Mouse (Mus musculus): ENCODE measurements around the gene Sh2d1a.

The Sh2d1a gene

GRCm38 (mm10) chrX:42502291-42503043, at the start of gene Sh2d1a:
TSS of gene Sh2d1a (plus strand) at chrX:42502453.
- DNase-seq (ENCODE audit: low spot score in 2 of 2) = no peak

GRCm38 (mm10) chrX:42453001-42453400, 49.3 kb upstream of the Sh2d1a start:
- DNase-seq (ENCODE audit: low spot score in 2 of 2) = no peak

GRCm38 (mm10) chrX:42454533-42454932, 47.7 kb upstream of the Sh2d1a start:
- DNase-seq (ENCODE audit: low spot score in 2 of 2) = no peak

DNA sequence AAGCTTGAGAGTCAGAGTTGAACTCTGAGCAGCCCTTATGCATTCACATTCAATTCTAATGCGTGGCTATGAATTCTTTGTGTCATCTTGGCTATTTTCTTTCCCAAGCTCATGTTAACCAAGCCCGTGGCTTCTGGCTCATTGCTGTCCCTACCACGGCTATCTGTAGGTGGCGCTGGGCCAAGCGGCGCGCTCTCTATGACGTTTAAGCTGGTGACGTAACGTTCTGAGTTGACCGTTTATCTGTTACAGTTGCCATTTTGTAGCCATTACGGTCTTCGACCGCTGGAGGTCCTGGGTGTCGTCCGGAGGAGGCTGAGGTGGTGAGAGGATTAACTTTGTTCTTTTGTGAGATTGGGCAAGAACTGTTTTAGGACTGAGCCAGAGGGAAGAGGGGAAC, 12.8 kb upstream of the Sh2d1a start, which contains the start of gene Tex13c2:
Tex13c2 (plus strand) TSS at position 246 of the 400 bp plus-strand sequence.
- DNase-seq (ENCODE audit: low spot score in 2 of 2) = no peak

DNA sequence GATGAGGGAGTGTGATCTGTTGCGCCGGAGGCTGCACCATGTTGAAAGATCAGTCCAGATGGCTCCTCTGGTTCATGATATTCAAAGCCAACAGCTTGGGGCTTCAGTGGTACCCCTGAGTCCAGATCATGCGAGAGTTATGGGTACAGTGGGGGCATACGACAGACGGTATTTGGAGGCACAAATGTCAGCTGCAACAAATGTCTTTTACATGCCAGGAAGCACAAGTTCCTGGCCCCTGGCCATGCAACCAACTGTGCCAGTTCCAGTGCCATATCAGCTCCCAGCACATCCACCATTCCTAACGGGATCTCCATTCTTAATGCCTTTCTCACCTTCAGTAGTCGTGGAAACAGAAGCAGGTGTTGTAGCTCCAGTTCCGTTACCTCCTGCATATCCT, 11.9 kb upstream of the Sh2d1a start:
- no peak for DNase-seq (ENCODE audit: low spot score in 2 of 2)

DNA sequence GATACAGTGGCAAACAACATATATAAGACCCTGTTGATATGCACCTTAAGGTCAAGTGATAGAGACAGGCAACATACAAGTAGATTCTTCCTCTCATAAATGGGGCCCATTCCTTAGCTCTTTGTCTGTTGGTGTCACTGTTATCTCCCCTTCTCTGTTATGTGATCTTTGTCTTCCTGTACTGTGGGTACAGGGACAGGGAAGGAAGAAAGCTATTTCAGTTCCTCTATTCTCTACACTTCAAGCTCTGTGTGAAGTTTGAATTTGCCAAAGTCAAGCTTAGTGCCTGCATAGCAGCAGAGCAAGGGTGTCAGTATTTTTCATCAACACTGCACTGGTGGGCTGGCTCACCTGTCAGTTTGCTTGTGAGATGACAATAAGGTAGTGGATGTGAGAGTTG, 1.7 kb upstream of the Sh2d1a start:
- no peak for DNase-seq (ENCODE audit: low spot score in 2 of 2)

DNA sequence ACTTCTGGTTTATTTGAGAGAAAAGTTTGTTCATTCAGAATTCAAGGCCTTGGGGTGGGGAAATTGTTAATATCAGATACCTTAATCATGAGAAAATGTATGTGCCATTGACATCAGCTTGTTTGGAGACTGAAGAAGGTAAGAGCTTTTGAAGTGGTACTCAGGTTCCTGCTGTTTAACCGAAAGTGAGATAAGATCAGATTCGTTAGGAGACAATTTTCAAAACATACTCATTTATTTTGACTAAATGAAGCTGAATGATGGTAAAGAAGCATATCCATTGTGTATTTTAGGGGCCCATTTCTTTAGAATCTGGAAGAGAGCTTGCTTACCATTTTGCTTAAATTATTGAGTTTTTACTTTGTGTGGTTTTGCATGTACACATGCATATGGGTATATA, 8.9 kb downstream of the Sh2d1a start:
- DNase-seq (ENCODE audit: low spot score in 2 of 2) = no peak

- no peak for DNase-seq (ENCODE audit: low spot score in 2 of 2)
Observed at GRCm38 (mm10) chrX:42512567-42512966, 10.3 kb downstream of the Sh2d1a start.

DNA sequence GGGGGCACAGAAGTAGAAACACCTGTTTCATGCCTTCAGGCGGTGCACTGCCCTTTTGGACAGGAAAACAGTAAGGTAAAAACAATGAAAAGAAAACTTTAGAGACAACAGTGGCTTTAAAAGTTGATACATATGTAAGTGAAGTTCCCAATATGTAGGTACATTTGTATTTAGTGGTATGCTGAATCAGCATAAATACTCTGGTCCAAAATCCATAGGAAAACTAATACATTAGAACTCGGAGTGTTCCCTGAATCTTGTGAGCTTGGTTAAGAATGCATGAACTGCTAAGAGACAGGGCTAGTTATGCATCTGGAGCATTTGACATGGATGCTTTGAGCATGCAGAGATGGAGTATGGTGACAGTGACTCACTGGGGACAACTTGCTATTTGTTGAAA, 20.6 kb downstream of the Sh2d1a start:
- no peak for DNase-seq (ENCODE audit: low spot score in 2 of 2)

- DNase-seq (ENCODE audit: low spot score in 2 of 2) = no peak
Observed at GRCm38 (mm10) chrX:42530703-42531102, 28.4 kb downstream of the Sh2d1a start.

DNA sequence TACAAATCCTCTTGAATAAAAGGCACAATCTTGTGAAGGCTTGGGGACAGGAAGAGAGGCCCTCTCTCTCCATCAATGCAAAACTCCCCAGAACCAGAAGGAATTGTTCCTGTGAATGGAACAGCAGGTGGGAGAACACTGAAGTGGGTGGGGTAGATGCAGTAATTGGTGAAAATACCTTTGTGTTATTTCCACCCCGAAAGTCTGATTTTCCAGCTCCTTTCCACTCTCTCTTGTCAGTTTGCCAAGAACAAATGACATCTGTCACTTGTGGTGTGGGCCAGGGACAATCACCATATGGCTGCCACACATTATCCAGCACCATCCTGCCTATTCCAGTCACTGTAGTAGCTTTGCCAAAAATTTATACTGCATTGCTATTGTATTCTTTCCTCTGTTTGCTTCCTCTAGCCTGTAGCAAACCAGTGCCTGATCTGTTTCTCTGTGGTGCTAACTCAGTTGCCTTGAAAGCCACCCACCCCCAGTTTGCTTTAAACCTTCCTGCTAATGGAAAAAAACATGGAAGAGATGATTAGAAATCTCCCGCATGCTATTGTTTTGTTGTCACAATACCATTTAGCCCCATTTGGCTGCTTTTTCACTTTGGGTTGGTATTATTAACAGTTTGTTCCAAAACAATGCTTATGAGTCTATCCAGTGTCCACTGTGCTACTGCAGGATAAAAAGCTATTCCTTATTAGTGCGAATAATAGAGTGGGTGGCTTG, 37.9 kb downstream of the Sh2d1a start:
- no peak for DNase-seq (ENCODE audit: low spot score in 2 of 2)

DNA sequence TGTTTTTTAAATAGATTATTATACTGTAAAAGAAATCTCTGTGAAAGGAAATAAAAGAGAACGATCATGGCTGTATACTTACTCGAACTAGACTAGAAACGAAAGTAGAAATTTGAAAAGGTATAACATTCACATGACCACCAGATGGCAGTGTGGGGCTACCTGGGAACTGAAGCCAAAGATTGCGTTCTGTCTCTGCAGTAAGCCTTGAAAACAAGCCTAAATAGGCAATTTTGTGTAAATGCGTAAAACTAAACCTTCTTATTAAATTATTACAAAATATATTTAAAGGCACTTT, 38.5 kb downstream of the Sh2d1a start:
- peak in 1 of 2 experiments; percentile 59 for DNase-seq (ENCODE audit: low spot score in 2 of 2)

DNA sequence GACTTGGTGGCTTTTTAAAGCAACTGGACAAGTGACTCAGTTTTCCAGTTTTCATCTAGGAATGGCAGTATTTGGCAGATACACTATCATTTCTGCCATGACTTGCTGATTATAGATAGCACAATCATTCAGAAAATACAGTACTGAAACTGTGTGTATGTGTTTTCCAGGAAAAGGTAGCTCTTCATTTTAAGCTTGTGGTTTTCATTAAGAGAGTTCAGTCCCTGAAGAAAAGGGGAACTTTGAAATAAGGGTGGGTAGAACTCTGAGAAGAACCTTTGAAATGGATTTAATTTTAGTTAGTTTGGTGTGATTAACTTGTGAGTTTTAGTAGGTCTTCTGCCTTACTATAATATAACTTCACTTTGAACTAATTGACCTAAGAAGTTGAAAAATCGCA, 42.8 kb downstream of the Sh2d1a start:
- DNase-seq (ENCODE audit: low spot score in 2 of 2) = no peak

- no peak for DNase-seq (ENCODE audit: low spot score in 2 of 2)
Observed at GRCm38 (mm10) chrX:42548513-42548912, 46.3 kb downstream of the Sh2d1a start.

GRCm38 (mm10) chrX:42557284-42557683, 55.0 kb downstream of the Sh2d1a start:
- DNase-seq (ENCODE audit: low spot score in 2 of 2) = peak in 1 of 2 experiments; percentile 34

GRCm38 (mm10) chrX:42558683-42559082, 56.4 kb downstream of the Sh2d1a start:
- no peak for DNase-seq (ENCODE audit: low spot score in 2 of 2)

All from frontal cortex, postnatal 10 days (tissue).